Comparison of ENCODE assay signal across 8 mouse cellular contexts in the genomic region with DNA sequence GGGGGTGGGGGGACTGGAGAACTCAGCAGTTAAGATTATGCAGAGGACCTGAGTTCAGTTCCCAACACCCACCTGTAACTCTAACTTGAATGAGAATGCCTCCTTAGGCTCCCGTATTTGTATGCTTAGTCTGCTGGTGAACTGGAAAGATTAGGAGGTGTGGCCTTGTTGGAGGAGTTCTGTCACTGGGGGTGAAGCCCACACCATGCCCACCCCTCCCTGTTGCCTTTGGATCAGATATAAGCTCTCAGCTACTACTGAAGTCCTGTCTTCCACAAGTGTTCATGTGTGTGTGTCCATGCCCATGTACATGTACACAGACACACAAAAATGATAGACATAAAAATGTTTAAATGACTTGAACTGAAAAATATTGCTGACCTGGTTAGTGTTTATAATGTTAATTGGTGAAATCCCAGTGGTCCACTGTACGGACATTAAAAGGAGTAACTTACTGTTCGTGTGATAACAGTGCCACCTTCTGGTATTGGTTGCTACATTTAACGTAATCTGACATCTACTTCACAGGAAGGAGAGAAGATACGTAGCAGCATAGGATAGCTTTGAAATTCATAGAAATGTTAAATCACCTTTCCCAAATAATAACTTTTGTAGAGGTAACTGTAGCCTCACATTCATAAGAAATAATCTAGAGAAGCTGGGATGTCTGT. TPM values are rescaled to one million over a fixed set of nuclear protein-coding genes. Genes with fewer than 3 reads are reported as not detected.
A peak's percentile ranks its signal among the peaks of the same experiment; 100 is the strongest.
DNase-seq lines count a peak whose midpoint lies in the region; ATAC-seq and TF ChIP-seq lines count a peak whose summit lies in the region.

No protein-coding gene starts in this region.

- WGBS in embryonic facial prominence, embryonic 11.5 days, result 59% methylated on average over 5 of the region's 5 CpGs
- WGBS in embryonic facial prominence, embryonic 10.5 days, result 60% methylated on average over 5 of the region's 5 CpGs
- 32% methylated on average over 5 of the region's 5 CpGs for WGBS in lung, postnatal 0 days
- WGBS in intestine, embryonic 16.5 days, result 47% methylated on average over 5 of the region's 5 CpGs

- no peaks in the 10 kb centered on the region for H3K27me3 ChIP-seq in embryonic facial prominence, embryonic 11.5 days (ENCODE audit: control insufficient read depth, insufficient read depth, low read length)
- H3K27me3 ChIP-seq in embryonic facial prominence, embryonic 10.5 days (replicated peaks; ENCODE audit: low read depth, poor library complexity, severe bottlenecking), result no peaks in the 10 kb centered on the region
- no peaks in the 10 kb centered on the region for H3K27me3 ChIP-seq in lung, postnatal 0 days (replicated peaks; ENCODE audit: insufficient read depth, low read length)
- H3K27me3 ChIP-seq in intestine, embryonic 16.5 days (replicated peaks; ENCODE audit: control insufficient read depth, insufficient read depth, low read length), result no peaks in the 10 kb centered on the region

- H3K36me3 ChIP-seq in embryonic facial prominence, embryonic 11.5 days (replicated peaks; ENCODE audit: control insufficient read depth, insufficient read depth, low read depth, low read length), result no peaks in the 10 kb centered on the region
- H3K36me3 ChIP-seq in embryonic facial prominence, embryonic 10.5 days (replicated peaks), result peaks cover 14% of the 10 kb centered on the region
- no peaks in the 10 kb centered on the region; the same call in 1 of the 2 replicates for H3K36me3 ChIP-seq in lung, postnatal 0 days (ENCODE audit: insufficient read depth, low read length)
- no peaks in the 10 kb centered on the region for H3K36me3 ChIP-seq in intestine, embryonic 16.5 days (ENCODE audit: control insufficient read depth, insufficient read depth, low read length)

- peak; percentile 73 for TF ChIP-seq CTCF in left cerebral cortex, adult 2 months (IDR thresholded peaks at IDR 0.05)
- TF ChIP-seq CTCF in lung, postnatal 0 days (IDR thresholded peaks at IDR 0.05), result peak; percentile 82

- no peaks in the 10 kb centered on the region for H3K9me3 ChIP-seq in embryonic facial prominence, embryonic 11.5 days (replicated peaks; ENCODE audit: control insufficient read depth, low read length)
- no peaks in the 10 kb centered on the region for H3K9me3 ChIP-seq in embryonic facial prominence, embryonic 10.5 days
- H3K9me3 ChIP-seq in lung, postnatal 0 days (ENCODE audit: low read length), result no peaks in the 10 kb centered on the region
- no peaks in the 10 kb centered on the region for H3K9me3 ChIP-seq in intestine, embryonic 16.5 days (ENCODE audit: control insufficient read depth, low read length)

- no peak overlapping the region for H3K27ac ChIP-seq in embryonic facial prominence, embryonic 11.5 days (replicated peaks; ENCODE audit: low read depth, low read length)
- H3K27ac ChIP-seq in embryonic facial prominence, embryonic 10.5 days (replicated peaks), result no peak overlapping the region
- H3K27ac ChIP-seq in left cerebral cortex, adult 2 months, result no peak overlapping the region
- H3K27ac ChIP-seq in lung, postnatal 0 days (ENCODE audit: low read length), result no peak overlapping the region
- no peak overlapping the region for H3K27ac ChIP-seq in intestine, embryonic 16.5 days (ENCODE audit: low read length)

- peak; percentile 69 for DNase-seq in embryonic facial prominence, embryonic 11.5 days (ENCODE audit: low spot score)
- DNase-seq in embryonic facial prominence, embryonic 10.5 days (ENCODE audit: low spot score), result no peak
- no peak for DNase-seq in left cerebral cortex, adult 2 months (ENCODE audit: extremely low spot score in 1 of 2, low spot score in 2 of 2)
- no peak for DNase-seq in left cerebral cortex, adult 18-20 months (ENCODE audit: low spot score in 2 of 2)
- DNase-seq in R1 (ENCODE audit: low read depth, low spot score), result peak; percentile 66
- peak; percentile 72 for DNase-seq in lung, postnatal 0 days (ENCODE audit: low spot score)
- no peak for DNase-seq in ovary, postnatal 36 days (ENCODE audit: low spot score)

- no peak overlapping the region for H3K4me2 ChIP-seq in embryonic facial prominence, embryonic 11.5 days (ENCODE audit: low read depth, low read length)
- no peak overlapping the region for H3K4me2 ChIP-seq in lung, postnatal 0 days (replicated peaks; ENCODE audit: low read depth, low read length)
- no peak overlapping the region for H3K4me2 ChIP-seq in intestine, embryonic 16.5 days (ENCODE audit: low read depth, low read length)

- no peak overlapping the region for H3K4me3 ChIP-seq in embryonic facial prominence, embryonic 11.5 days (ENCODE audit: low read depth, low read length)
- no peak overlapping the region for H3K4me3 ChIP-seq in embryonic facial prominence, embryonic 10.5 days
- H3K4me3 ChIP-seq in left cerebral cortex, adult 2 months, result no peak overlapping the region
- H3K4me3 ChIP-seq in lung, postnatal 0 days (ENCODE audit: low read depth, low read length), result no peak overlapping the region
- no peak overlapping the region for H3K4me3 ChIP-seq in intestine, embryonic 16.5 days (ENCODE audit: low read length)

- intact Hi-C loops in left cerebral cortex, adult 2 months (cut with DNase I), result loop anchor here (1.0 to 10.0 kb wide), 4 partner anchors 88 to 390 kb away; a partner anchor contains a TSS

- no peak for TF ChIP-seq EP300 in lung, postnatal 0 days (IDR thresholded peaks at IDR 0.05)

- H3K4me1 ChIP-seq in embryonic facial prominence, embryonic 11.5 days (ENCODE audit: control insufficient read depth, insufficient read depth, low read length), result no peaks in the 10 kb centered on the region
- H3K4me1 ChIP-seq in embryonic facial prominence, embryonic 10.5 days, result no peaks in the 10 kb centered on the region
- no peaks in the 10 kb centered on the region for H3K4me1 ChIP-seq in lung, postnatal 0 days (ENCODE audit: insufficient read depth, low read depth, low read length)
- no peaks in the 10 kb centered on the region for H3K4me1 ChIP-seq in intestine, embryonic 16.5 days (ENCODE audit: control insufficient read depth, insufficient read depth, low read length)

- H3K9ac ChIP-seq in embryonic facial prominence, embryonic 11.5 days (replicated peaks; ENCODE audit: low read length), result no peak overlapping the region
- no peak overlapping the region for H3K9ac ChIP-seq in lung, postnatal 0 days (replicated peaks; ENCODE audit: low read depth)
- no peak overlapping the region for H3K9ac ChIP-seq in intestine, embryonic 16.5 days (ENCODE audit: low read depth, low read length)

- no peak for ATAC-seq in embryonic facial prominence, embryonic 11.5 days (replicated peaks; ENCODE audit: insufficient number of reproducible peaks, low FRiP score, low TSS enrichment, low read depth)
- no peak for ATAC-seq in lung, postnatal 0 days
- no peak for ATAC-seq in intestine, embryonic 16.5 days

RNA-seq across cellular contexts. Expression of a gene that starts 21.1 kb away (rescaled TPM):
- polyA plus RNA-seq in embryonic facial prominence, embryonic 11.5 days (2014; fragmentation: Nextera tagmentation; extraction: Ambion mirVana), result 6.7 and 8.3 TPM in 2 replicates
- polyA plus RNA-seq in embryonic facial prominence, embryonic 10.5 days (2016; fragmentation: Nextera tagmentation; extraction: Ambion mirVana), result 3.2 and 3.3 TPM in 2 replicates
- total RNA-seq in left cerebral cortex, adult 2 months (2021), result 100 to 1,000 TPM; 200 to 236 TPM
- total RNA-seq in left cerebral cortex, adult 18-20 months (2021), result 100 to 1,000 TPM; 179 to 186 TPM
- polyA plus RNA-seq in lung, postnatal 0 days (2015; fragmentation: Nextera tagmentation; extraction: Ambion mirVana), result 44.6 and 52.1 TPM in 2 replicates
- 15.8 and 15.9 TPM in 2 replicates for polyA plus RNA-seq in intestine, embryonic 16.5 days (2015; fragmentation: Nextera tagmentation; extraction: Ambion mirVana)

RNA-seq across cellular contexts. Expression of a gene that starts 49.3 kb away (rescaled TPM):
- 30.5 and 32.7 TPM in 2 replicates for polyA plus RNA-seq in embryonic facial prominence, embryonic 11.5 days (2014; fragmentation: Nextera tagmentation; extraction: Ambion mirVana)
- 37.5 and 41.3 TPM in 2 replicates for polyA plus RNA-seq in embryonic facial prominence, embryonic 10.5 days (2016; fragmentation: Nextera tagmentation; extraction: Ambion mirVana)
- total RNA-seq in left cerebral cortex, adult 2 months (2021), result 10 to 100 TPM; 95.9 to 98.5 TPM
- total RNA-seq in left cerebral cortex, adult 18-20 months (2021), result 10 to 100 TPM; 85.4 to 92.8 TPM
- 74.5 and 83.9 TPM in 2 replicates for polyA plus RNA-seq in lung, postnatal 0 days (2015; fragmentation: Nextera tagmentation; extraction: Ambion mirVana)
- 36.6 and 39.0 TPM in 2 replicates for polyA plus RNA-seq in intestine, embryonic 16.5 days (2015; fragmentation: Nextera tagmentation; extraction: Ambion mirVana)

Comparison
In these comparisons a context has a peak if more than half of its experiments do, and no peak if none do; other contexts are left out.
1. DNase-seq: peak in embryonic facial prominence, embryonic 11.5 days (single experiment), R1 (single experiment) and lung, postnatal 0 days (single experiment); none in embryonic facial prominence, embryonic 10.5 days (single experiment), left cerebral cortex, adult 2 months (0 of 2), left cerebral cortex, adult 18-20 months (0 of 2) and ovary, postnatal 36 days (single experiment).